Mouse (Mus musculus): ENCODE results near the gene Tmem102.

Gene Tmem102

DNA sequence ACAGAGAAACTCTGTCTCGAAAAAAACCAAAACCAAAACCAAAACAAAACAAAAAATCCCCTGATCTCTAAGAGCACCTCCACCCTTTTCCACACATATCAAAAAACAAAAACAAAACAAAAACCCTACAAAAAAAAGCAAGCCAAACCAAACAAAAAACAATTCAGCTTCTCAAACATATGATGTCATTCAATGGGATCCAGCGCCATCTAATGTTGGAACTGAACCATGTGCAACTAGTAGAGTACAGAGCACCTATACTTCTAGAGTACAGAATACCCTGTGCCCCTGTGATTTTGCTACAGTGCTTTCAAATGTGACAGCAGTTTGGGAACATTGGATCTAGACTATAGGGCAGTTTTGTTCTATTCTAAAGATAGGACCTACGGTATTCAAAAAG is 50.7 kb downstream of the Tmem102 start:
- no peak for DNase-seq

DNA sequence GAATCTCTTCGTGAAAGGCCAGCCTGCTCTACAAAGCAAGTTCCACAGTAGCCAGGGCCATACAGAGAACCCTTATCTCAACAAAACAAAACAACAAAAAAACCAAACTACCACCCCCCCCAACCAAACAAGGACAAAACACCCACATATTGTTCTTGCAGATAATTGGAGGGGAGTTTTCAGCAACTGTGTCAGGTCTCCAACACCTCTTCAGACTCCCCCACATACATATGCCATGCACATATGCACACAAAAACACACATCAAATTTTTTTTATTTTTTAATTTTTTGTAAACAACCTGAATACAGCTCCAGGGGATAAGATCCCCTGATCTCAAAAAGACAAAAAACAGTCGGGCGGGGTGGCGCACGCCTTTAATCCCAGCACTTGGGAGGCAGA is 51.2 kb downstream of the Tmem102 start:
- DNase-seq = no peak
